Mouse (Mus musculus) myocyte (in vitro differentiated cells): ENCODE measurements around the gene Rcc1.

Experiments used
- CEBPB ChIP-seq: IDR thresholded peaks from 2 replicates; pipeline ENCODE4 v1.6.1; 2011; ENCODE audit warnings: mild to moderate bottlenecking, moderate library complexity; ENCODE audit not compliant: poor library complexity, insufficient read depth, severe bottlenecking
- MAX ChIP-seq: IDR thresholded peaks from one replicate; pipeline ENCODE4 v1.6.1; 2011; ENCODE audit warnings: low read depth, mild to moderate bottlenecking, control low read depth
- MYOD1 ChIP-seq, 3 experiments: IDR thresholded peaks; one replicate each; pipeline ENCODE4 v1.6.1; 2011; ENCODE audit warnings: control low read depth in 2 of 3, low read depth in 2 of 3, mild to moderate bottlenecking in 2 of 3, moderate library complexity in 1 of 3; ENCODE audit not compliant: insufficient read length in 2 of 3, control insufficient read depth in 1 of 3
- MYOG ChIP-seq, 3 experiments: IDR thresholded peaks; one replicate each; pipeline ENCODE4 v1.6.1; 2011; ENCODE audit warnings: control low read depth in 2 of 3, low read depth in 2 of 3, mild to moderate bottlenecking in 2 of 3; ENCODE audit not compliant: insufficient read length in 2 of 3, control insufficient read depth in 1 of 3, insufficient read depth in 1 of 3
- POLR2A ChIP-seq: IDR thresholded peaks from one replicate; pipeline ENCODE4 v1.6.1; 2011; ENCODE audit warnings: low read depth, mild to moderate bottlenecking, control low read depth, moderate library complexity; ENCODE audit not compliant: insufficient read length
- POLR2AphosphoS2 ChIP-seq: IDR thresholded peaks from one replicate; pipeline ENCODE4 v1.6.1; 2011; ENCODE audit warnings: low read depth, control low read depth; ENCODE audit not compliant: insufficient read length
- REST ChIP-seq: IDR thresholded peaks from one replicate; pipeline ENCODE4 v1.6.1; 2011; ENCODE audit warnings: mild to moderate bottlenecking, control low read depth, moderate library complexity; ENCODE audit not compliant: insufficient read depth, insufficient read length
- SRF ChIP-seq: IDR thresholded peaks from one replicate; pipeline ENCODE4 v1.6.1; 2011; ENCODE audit warnings: low read depth; ENCODE audit not compliant: control insufficient read depth, insufficient read length
- TCF12 ChIP-seq: IDR thresholded peaks from one replicate; pipeline ENCODE4 v1.6.1; 2011; ENCODE audit warnings: mild to moderate bottlenecking, control low read depth; ENCODE audit not compliant: poor library complexity, insufficient read depth, severe bottlenecking
- USF1 ChIP-seq: IDR thresholded peaks from one replicate; pipeline ENCODE4 v1.6.1; 2011; ENCODE audit warnings: low read depth, mild to moderate bottlenecking, control low read depth, moderate library complexity

GRCm38 (mm10) chr4:132312627-132313026 is 40.8 kb downstream of the Rcc1 start:
- TF ChIP-seq POLR2A = no peak
- TF ChIP-seq MAX = no peak
- TF ChIP-seq SRF = no peak
- no peak for TF ChIP-seq USF1
- no peak for TF ChIP-seq TCF12
- TF ChIP-seq CEBPB = no peak
- TF ChIP-seq POLR2AphosphoS2 = peak; percentile 60
- TF ChIP-seq REST = no peak
- TF ChIP-seq MYOG (IDR thresholded peaks at IDR 0.05; ENCODE audit: control insufficient read depth in 1 of 3, insufficient read depth in 1 of 3, insufficient read length in 2 of 3, low read depth in 2 of 3) = no peak
- TF ChIP-seq MYOD1 (IDR thresholded peaks at IDR 0.05; ENCODE audit: control insufficient read depth in 1 of 3, insufficient read length in 2 of 3, low read depth in 2 of 3) = no peak
